Mouse (Mus musculus): ENCODE results near the gene Ntpcr. TPM values are rescaled to one million over a fixed set of nuclear protein-coding genes. Genes with fewer than 3 reads are reported as not detected.

The Ntpcr gene
- total RNA-seq, 1 experiment, result 21.5 TPM

GRCm38 (mm10) chr8:125690166-125690915 lies 39.4 kb upstream of the Ntpcr start:
- in situ Hi-C loops (cut with MboI; ENCODE audit: low sequenced_read_pairs in 2 of 2, unreplicated experiment in 2 of 2), result no loop called here
- no peak for TF ChIP-seq CHD2 (IDR thresholded peaks at IDR 0.05; ENCODE audit: low read depth, low read length)
- TF ChIP-seq ZC3H11A (IDR thresholded peaks at IDR 0.05; ENCODE audit: borderline replicate concordance, low read depth, low read length), result no peak
- no peak for TF ChIP-seq HCFC1 (IDR thresholded peaks at IDR 0.05; ENCODE audit: borderline replicate concordance, insufficient read depth, low read length)
- TF ChIP-seq MAFK (IDR thresholded peaks at IDR 0.05; ENCODE audit: insufficient read depth, low read depth, low read length), result no peak
- no peak for TF ChIP-seq ZNF384 (IDR thresholded peaks at IDR 0.05; ENCODE audit: low read depth, low read length)
- Histone ChIP-seq H3K4me1 (ENCODE audit: control insufficient read depth in 2 of 2, insufficient read depth in 2 of 2, low read length in 2 of 2, poor library complexity in 1 of 2) (peaks cover 11 to 18% of the 10 kb centered on the region in 2 experiments), H3K36me3 (ENCODE audit: control insufficient read depth, insufficient read depth, low read length, poor library complexity, severe bottlenecking) (no peaks in the 10 kb centered on the region), H3K27ac (ENCODE audit: insufficient read depth, low read depth, low read length, poor library complexity, severe bottlenecking) (no peak overlapping the region), H3K9ac (ENCODE audit: insufficient read depth, low read depth, low read length, poor library complexity, severe bottlenecking) (no peak overlapping the region), H3K9me3 (ENCODE audit: control insufficient read depth, insufficient read depth, low read depth, low read length) (no peaks in the 10 kb centered on the region), H3K4me3 (ENCODE audit: insufficient read depth in 1 of 2, low read depth in 1 of 2, low read length in 2 of 2, poor library complexity in 1 of 2, severe bottlenecking in 1 of 2) (no peak overlapping the region)
- DNase-seq (ENCODE audit: low read depth, low spot score), result no peak

- Histone ChIP-seq H3K9ac (ENCODE audit: insufficient read depth, low read depth, low read length, poor library complexity, severe bottlenecking) (no peak overlapping the region), H3K36me3 (ENCODE audit: control insufficient read depth, insufficient read depth, low read length, poor library complexity, severe bottlenecking) (no peaks in the 10 kb centered on the region), H3K4me3 (ENCODE audit: insufficient read depth in 1 of 2, low read depth in 1 of 2, low read length in 2 of 2, poor library complexity in 1 of 2, severe bottlenecking in 1 of 2) (no peak overlapping the region), H3K9me3 (ENCODE audit: control insufficient read depth, insufficient read depth, low read depth, low read length) (peaks cover 1% of the 10 kb centered on the region; the same call in 1 of the 2 replicates), H3K4me1 (ENCODE audit: control insufficient read depth in 2 of 2, insufficient read depth in 2 of 2, low read length in 2 of 2, poor library complexity in 1 of 2) (peaks cover 11 to 18% of the 10 kb centered on the region in 2 experiments), H3K27ac (ENCODE audit: insufficient read depth, low read depth, low read length, poor library complexity, severe bottlenecking) (no peak overlapping the region)
- TF ChIP-seq HCFC1 (IDR thresholded peaks at IDR 0.05; ENCODE audit: borderline replicate concordance, insufficient read depth, low read length), result no peak
- TF ChIP-seq MAFK (IDR thresholded peaks at IDR 0.05; ENCODE audit: insufficient read depth, low read depth, low read length), result no peak
- no peak for TF ChIP-seq ZC3H11A (IDR thresholded peaks at IDR 0.05; ENCODE audit: borderline replicate concordance, low read depth, low read length)
- TF ChIP-seq ZNF384 (IDR thresholded peaks at IDR 0.05; ENCODE audit: low read depth, low read length), result no peak
- in situ Hi-C loops (cut with MboI; ENCODE audit: low sequenced_read_pairs in 2 of 2, unreplicated experiment in 2 of 2), result no loop called here
- DNase-seq (ENCODE audit: low read depth, low spot score), result no peak
Observed at GRCm38 (mm10) chr8:125690961-125691360, 38.8 kb upstream of the Ntpcr start.

GRCm38 (mm10) chr8:125692447-125692846 lies 37.3 kb upstream of the Ntpcr start:
- Histone ChIP-seq H3K27ac (ENCODE audit: insufficient read depth, low read depth, low read length, poor library complexity, severe bottlenecking) (no peak overlapping the region; the same call in 1 of the 2 replicates), H3K36me3 (ENCODE audit: control insufficient read depth, insufficient read depth, low read length, poor library complexity, severe bottlenecking) (peaks cover 2% of the 10 kb centered on the region; the same call in 1 of the 2 replicates), H3K4me1 (ENCODE audit: control insufficient read depth in 2 of 2, insufficient read depth in 2 of 2, low read length in 2 of 2, poor library complexity in 1 of 2) (peaks cover 11 to 18% of the 10 kb centered on the region in 2 experiments), H3K9me3 (ENCODE audit: control insufficient read depth, insufficient read depth, low read depth, low read length) (peaks cover 8% of the 10 kb centered on the region), H3K9ac (ENCODE audit: insufficient read depth, low read depth, low read length, poor library complexity, severe bottlenecking) (no peak overlapping the region), H3K4me3 (ENCODE audit: insufficient read depth in 1 of 2, low read depth in 1 of 2, low read length in 2 of 2, poor library complexity in 1 of 2, severe bottlenecking in 1 of 2) (no peak overlapping the region)
- DNase-seq (ENCODE audit: low read depth, low spot score), result no peak
- in situ Hi-C loops (cut with MboI; ENCODE audit: low sequenced_read_pairs in 2 of 2, unreplicated experiment in 2 of 2), result no loop called here
- TF ChIP-seq ZNF384 (IDR thresholded peaks at IDR 0.05; ENCODE audit: low read depth, low read length), result no peak
- no peak for TF ChIP-seq HCFC1 (IDR thresholded peaks at IDR 0.05; ENCODE audit: borderline replicate concordance, insufficient read depth, low read length)

DNA sequence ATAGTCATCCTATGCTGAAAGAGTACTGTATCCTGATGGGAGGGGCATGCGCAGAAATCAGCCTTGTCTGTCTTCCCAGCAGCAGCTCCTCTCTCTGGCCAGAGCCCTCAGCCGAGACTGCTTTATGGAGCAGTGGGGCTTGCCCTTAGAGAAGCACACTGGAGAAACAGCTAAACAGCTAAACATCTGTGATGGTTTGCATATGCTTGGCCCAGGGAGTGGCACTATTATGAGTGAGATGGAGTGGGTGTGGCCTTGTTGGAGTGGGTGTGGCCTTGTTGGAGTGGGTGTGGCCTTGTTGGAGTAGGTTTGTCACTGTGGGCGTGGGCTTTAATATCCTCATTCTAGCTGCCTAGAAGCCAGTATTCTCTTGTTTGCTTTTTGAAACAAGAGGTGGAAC lies 36.6 kb upstream of the Ntpcr start:
- Histone ChIP-seq H3K36me3 (ENCODE audit: control insufficient read depth, insufficient read depth, low read length, poor library complexity, severe bottlenecking) (peaks cover 3% of the 10 kb centered on the region; the same call in 1 of the 2 replicates), H3K9ac (ENCODE audit: insufficient read depth, low read depth, low read length, poor library complexity, severe bottlenecking) (no peak overlapping the region), H3K4me3 (ENCODE audit: insufficient read depth in 1 of 2, low read depth in 1 of 2, low read length in 2 of 2, poor library complexity in 1 of 2, severe bottlenecking in 1 of 2) (no peak overlapping the region), H3K27ac (ENCODE audit: insufficient read depth, low read depth, low read length, poor library complexity, severe bottlenecking) (peak overlapping the region; percentile 87), H3K9me3 (ENCODE audit: control insufficient read depth, insufficient read depth, low read depth, low read length) (peaks cover 12% of the 10 kb centered on the region), H3K4me1 (ENCODE audit: control insufficient read depth in 2 of 2, insufficient read depth in 2 of 2, low read length in 2 of 2, poor library complexity in 1 of 2) (peaks cover 11 to 18% of the 10 kb centered on the region in 2 experiments)
- TF ChIP-seq ZC3H11A (IDR thresholded peaks at IDR 0.05; ENCODE audit: borderline replicate concordance, low read depth, low read length), result no peak
- no peak for TF ChIP-seq HCFC1 (IDR thresholded peaks at IDR 0.05; ENCODE audit: borderline replicate concordance, insufficient read depth, low read length)
- DNase-seq (ENCODE audit: low read depth, low spot score), result peak; percentile 58
- in situ Hi-C loops (cut with MboI; ENCODE audit: low sequenced_read_pairs in 2 of 2, unreplicated experiment in 2 of 2), result no loop called here

DNA sequence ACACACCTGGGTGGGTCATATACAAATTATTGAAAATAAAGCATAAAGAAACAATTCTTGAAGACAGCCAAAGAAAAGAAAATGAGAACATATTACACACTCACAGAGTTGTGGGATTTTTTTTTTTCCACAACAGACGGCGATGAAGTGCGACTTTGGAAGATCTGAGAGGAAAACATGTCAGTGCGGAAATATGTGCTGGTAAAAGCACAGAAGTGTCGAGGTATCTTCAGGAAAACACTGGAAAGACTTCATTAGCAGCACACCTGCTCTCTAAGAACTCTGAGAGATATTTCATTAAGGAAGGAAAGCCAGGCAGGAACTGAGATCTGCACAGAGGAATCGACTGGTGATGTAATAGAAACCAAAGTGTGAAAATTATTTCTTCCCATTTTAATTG lies 33.8 kb upstream of the Ntpcr start:
- DNase-seq (ENCODE audit: low read depth, low spot score), result no peak
- in situ Hi-C loops (cut with MboI; ENCODE audit: low sequenced_read_pairs in 2 of 2, unreplicated experiment in 2 of 2), result no loop called here
- no peak overlapping the region for H3K4me3 ChIP-seq (ENCODE audit: insufficient read depth in 1 of 2, low read depth in 1 of 2, low read length in 2 of 2, poor library complexity in 1 of 2, severe bottlenecking in 1 of 2)
- no peak overlapping the region for H3K27ac ChIP-seq (ENCODE audit: insufficient read depth, low read depth, low read length, poor library complexity, severe bottlenecking)
- no peak overlapping the region for H3K9ac ChIP-seq (ENCODE audit: insufficient read depth, low read depth, low read length, poor library complexity, severe bottlenecking)
- peaks cover 10 to 11% of the 10 kb centered on the region in 2 experiments for H3K4me1 ChIP-seq (ENCODE audit: control insufficient read depth in 2 of 2, insufficient read depth in 2 of 2, low read length in 2 of 2, poor library complexity in 1 of 2)
- H3K36me3 ChIP-seq (ENCODE audit: control insufficient read depth, insufficient read depth, low read length, poor library complexity, severe bottlenecking), result peaks cover 3% of the 10 kb centered on the region; the same call in 1 of the 2 replicates
- TF ChIP-seq ZNF384 (IDR thresholded peaks at IDR 0.05; ENCODE audit: low read depth, low read length) (no peak), CHD2 (IDR thresholded peaks at IDR 0.05; ENCODE audit: low read depth, low read length) (no peak), HCFC1 (IDR thresholded peaks at IDR 0.05; ENCODE audit: borderline replicate concordance, insufficient read depth, low read length) (no peak), ZC3H11A (IDR thresholded peaks at IDR 0.05; ENCODE audit: borderline replicate concordance, low read depth, low read length) (no peak), MAFK (IDR thresholded peaks at IDR 0.05; ENCODE audit: insufficient read depth, low read depth, low read length) (no peak)
- peaks cover 14% of the 10 kb centered on the region for H3K9me3 ChIP-seq (ENCODE audit: control insufficient read depth, insufficient read depth, low read depth, low read length)
